Mouse (Mus musculus): ENCODE measurements at regions not wholly inside any gene's neighbourhood (a gene's known extent, or its start where the extent isn't known, plus 50 kb on each side); places are given as distances from the start of the nearest gene placed in this dataset.

GRCm38 (mm10) chr11:15836307-15836706 is 421.2 kb upstream of the Vstm2a start:
- DNase-seq (ENCODE audit: low read depth, low spot score), result no peak

- peak; percentile 27 for DNase-seq (ENCODE audit: low read depth, low spot score)
These were observed 418.8 kb upstream of the Vstm2a start for GRCm38 (mm10) chr11:15838640-15839226.

- DNase-seq (ENCODE audit: low read depth, low spot score), result no peak
These were observed 418.3 kb upstream of the Vstm2a start for GRCm38 (mm10) chr11:15839271-15839670.

GRCm38 (mm10) chr11:15879136-15879535 is 378.4 kb upstream of the Vstm2a start:
- DNase-seq (ENCODE audit: low read depth, low spot score), result no peak

All from c-Kit-negative CD71-positive TER-119-positive erythroid progenitor cells, embryonic 14.5 days (primary cell).